Mouse (Mus musculus): ENCODE measurements around the gene Rnf207. TPM values are rescaled to one million over a fixed set of nuclear protein-coding genes. Genes with fewer than 3 reads are reported as not detected.

Rnf207 gene
- total RNA-seq, 2 experiments from 2014 or later, result 10.2 to 17.0 TPM

DNA sequence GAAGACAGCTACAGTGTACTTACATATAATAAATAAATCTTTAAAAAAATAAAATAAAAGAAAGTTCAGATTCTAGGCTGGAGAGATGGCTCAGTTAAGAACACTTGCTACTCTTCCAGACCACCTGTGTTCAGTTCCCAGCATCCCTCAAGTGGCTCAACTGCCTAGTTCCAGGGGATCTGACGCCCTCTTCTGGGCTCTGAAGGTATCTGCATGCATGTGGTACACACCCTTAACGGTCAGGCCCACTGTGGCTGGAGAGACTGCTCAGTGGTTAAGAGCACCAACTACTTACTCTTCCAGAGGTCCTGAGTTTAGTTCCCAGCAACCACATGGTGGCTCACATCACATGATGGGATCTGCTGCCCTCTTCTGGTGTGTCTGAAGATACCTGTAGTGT, 40.9 kb downstream of the Rnf207 start:
- no peak for DNase-seq (ENCODE audit: low spot score in 2 of 2)
- intact Hi-C loops (cut with DNase I), result no loop called here

DNA sequence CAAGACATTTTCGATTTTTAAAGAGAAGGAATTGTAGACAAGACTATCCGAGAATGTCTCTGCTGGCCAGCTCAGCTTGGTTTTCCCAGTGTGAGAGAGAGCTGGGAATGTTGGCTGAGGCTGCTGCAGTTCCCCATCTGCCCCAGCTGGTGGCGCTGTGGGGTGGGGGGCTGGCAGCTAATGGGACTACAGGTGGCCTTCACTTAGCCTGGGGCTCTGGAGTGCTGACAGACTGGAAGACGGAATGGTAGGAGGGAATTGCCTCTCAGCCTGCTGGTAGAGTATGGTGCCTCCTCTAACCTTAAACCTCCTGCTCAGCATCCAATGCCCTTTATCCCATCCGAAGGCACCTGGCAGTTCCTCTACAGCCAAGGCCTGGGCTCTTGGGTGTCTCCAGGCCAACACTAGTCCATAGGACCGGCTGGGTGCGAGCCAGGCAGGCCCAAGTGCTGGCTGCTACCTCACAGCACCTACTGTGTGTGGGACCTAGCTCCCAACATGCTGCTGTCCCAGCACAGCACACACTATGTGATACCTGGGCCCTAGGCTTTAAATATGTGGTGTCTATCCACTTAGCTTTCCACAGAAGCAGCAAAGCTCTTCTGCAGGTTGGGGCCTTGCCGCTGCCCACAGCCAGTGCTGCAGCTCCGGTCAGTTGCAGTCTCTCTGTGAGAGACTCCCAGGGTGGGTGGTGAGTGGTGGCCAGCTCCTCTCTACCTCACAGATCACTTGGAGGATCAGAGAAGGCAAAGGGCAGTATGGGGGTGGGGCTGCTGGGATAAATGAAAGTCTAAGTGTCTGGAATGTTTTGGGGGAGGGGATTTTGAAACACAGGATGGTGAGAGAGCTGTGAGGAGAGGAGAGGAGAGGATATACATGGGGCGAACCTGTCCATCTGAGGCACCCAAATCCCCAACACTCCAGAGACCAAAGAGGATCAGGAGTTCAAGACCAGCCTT, 42.1 kb downstream of the Rnf207 start:
- no peak for DNase-seq (ENCODE audit: low spot score in 2 of 2)
- intact Hi-C loops (cut with DNase I), result no loop called here

GRCm38 (mm10) chr4:152274681-152275131, 44.1 kb downstream of the Rnf207 start:
- intact Hi-C loops (cut with DNase I), result no loop called here
- no peak for DNase-seq (ENCODE audit: low spot score in 2 of 2)

- DNase-seq (ENCODE audit: low spot score in 2 of 2), result peak; percentile 48 to 72
- intact Hi-C loops (cut with DNase I), result no loop called here
Measured at GRCm38 (mm10) chr4:152273621-152274236, 45.1 kb downstream of the Rnf207 start, which contains the start of gene Gpr153. TSS of gene Gpr153 (plus strand) at chr4:152274232.

DNA sequence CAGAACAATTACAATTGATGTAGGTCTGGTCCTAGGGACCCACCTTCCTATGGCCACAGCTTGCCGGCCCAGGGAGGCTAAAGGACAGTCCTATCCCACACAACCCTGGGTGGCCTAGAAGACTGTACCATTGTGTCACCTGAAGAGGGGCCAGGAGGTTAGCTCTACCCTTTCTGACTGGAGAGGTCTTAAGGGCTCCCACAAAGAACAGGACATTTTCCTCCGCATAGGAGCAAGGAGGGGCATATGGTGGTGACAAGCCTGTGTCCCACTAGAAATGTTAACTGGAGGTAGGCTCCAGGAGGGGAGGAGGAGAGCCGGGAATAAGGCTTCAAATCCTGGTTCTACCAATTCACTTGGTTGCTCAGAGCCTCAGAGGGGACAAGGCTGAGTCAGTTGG, 45.6 kb downstream of the Rnf207 start:
- intact Hi-C loops (cut with DNase I), result no loop called here
- DNase-seq (ENCODE audit: low spot score in 2 of 2), result no peak

DNA sequence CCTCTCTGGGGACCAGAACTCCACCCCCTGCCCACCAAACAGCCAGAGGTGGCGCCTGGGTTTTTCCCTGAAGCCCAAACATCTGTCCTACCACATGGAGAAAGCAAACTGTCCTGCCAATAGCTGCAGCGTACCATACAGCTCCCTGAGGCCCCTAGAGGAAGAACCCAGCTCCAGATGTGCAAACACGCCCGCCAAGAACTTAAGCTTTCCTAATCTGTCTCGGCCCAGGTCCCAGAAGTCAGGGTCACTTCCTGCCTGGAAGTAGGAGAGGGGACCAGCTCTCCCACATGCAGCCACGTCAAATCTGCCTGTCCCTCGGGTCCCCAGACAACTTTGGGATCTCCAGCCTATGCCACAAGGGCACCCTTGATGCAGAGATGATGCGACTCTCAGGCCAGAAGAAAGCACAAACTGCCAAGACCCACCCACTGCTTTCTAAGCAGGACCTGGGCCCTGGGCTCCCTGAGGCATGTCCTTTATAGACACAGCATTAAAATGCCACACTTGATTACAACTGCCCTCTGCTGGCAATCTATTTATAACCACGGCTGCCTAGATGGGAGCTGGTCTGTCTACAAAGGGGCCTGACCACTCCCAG, 46.2 kb downstream of the Rnf207 start:
- intact Hi-C loops (cut with DNase I), result no loop called here
- no peak for DNase-seq (ENCODE audit: low spot score in 2 of 2)

DNA sequence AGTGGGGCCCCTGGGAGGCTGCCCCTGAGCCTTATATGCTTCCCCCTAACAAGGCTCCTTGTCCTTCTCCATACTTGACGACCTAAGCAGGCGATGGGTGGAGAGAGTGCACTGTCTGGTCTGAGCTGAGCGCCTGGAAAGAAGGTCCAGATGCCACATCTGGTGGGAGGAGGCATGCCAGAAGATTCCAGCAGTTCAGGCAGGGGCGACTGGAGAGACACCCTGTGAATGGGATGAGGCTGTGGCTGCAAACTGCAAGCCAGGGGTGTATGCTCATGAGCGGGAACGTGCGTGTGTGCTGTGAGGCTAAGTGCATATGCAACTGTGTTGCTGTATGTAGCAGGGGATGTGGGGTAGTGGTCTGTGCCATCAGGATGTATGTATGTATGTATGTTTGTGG, 46.8 kb downstream of the Rnf207 start:
- intact Hi-C loops (cut with DNase I), result no loop called here
- no peak for DNase-seq (ENCODE audit: low spot score in 2 of 2)

GRCm38 (mm10) chr4:152271334-152271733, 47.5 kb downstream of the Rnf207 start:
- intact Hi-C loops (cut with DNase I), result no loop called here
- no peak for DNase-seq (ENCODE audit: low spot score in 2 of 2)

DNA sequence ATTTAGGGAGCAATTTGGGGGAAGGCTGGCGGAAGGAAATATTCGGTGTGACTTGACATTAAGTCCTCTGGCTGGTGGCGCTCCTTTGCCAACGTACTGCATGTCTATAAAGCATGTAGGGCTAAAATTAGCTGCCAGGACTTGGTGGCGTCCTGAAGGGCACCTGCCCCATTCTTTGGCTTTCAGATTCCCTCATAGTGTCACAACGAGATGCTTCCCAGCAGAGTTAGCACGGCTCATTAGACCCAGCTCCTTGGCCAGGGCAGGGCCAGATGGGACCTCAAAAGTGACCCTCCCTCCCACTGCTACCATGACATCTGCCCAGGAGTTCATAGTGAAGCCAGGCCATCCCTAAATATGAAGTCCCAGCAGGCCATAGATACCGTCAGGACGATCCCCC, 48.2 kb downstream of the Rnf207 start:
- no peak for DNase-seq (ENCODE audit: low spot score in 2 of 2)
- intact Hi-C loops (cut with DNase I), result no loop called here

DNA sequence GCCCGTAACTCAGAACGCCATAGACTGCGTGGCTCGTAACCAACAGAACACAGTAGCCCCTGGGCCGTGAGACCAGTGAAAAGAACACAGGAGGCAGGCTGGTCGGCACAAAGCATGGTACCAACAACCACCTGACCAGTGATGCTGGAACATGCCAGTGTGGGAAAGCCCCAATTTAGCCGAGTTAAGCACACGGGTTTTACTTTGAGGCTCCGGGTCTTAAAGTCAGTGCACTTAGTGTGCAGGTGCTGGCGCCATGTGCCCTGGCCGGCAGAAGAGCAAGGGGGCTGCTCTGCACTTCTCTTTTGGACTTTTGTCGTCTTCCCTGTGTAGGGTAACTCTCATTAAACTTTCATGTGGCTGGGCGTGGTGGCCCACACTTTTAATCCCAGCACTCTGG, 48.8 kb downstream of the Rnf207 start:
- intact Hi-C loops (cut with DNase I), result no loop called here

DNA sequence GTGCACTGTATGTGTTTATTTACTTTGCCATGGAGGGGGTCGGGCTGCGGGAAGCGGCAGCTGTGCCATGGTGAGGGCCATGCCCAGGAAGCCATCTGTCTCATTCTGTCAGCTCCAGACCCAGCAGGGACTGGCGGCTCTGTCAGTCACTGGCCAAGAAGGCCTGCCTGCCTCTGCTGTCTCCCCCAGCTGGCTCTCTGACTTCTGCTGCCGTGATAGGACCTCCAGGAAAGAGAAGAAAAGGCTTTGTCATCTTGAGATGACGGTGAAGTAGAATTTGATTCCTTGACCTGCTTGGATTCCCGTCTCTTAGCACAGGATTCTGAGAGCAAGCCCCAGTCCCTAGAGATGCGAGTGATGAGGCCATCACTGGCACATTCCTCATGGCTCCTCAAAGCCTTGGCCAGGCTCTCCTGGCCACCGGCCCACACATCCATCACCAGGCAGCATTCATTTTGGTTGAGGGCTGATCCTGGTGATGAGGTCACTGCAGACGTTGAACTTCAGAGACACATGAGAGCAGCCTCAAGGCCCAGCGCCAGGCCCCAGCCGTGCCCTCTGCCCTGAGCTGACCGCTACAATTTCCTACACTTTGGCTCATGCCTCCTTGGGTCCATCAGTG, 50.9 kb downstream of the Rnf207 start:
- no peak for DNase-seq (ENCODE audit: low spot score in 2 of 2)
- intact Hi-C loops (cut with DNase I), result no loop called here

More for the DNA sequence above, 48.8 kb downstream of the Rnf207 start:
- DNase-seq (ENCODE audit: low spot score in 2 of 2), result no peak

- peak; percentile 62 to 64 for DNase-seq (ENCODE audit: low spot score in 2 of 2)
- intact Hi-C loops (cut with DNase I), result no loop called here
Measured at GRCm38 (mm10) chr4:152266236-152266895, 52.4 kb downstream of the Rnf207 start.

GRCm38 (mm10) chr4:152265791-152266190, 53.0 kb downstream of the Rnf207 start:
- no peak for DNase-seq (ENCODE audit: low spot score in 2 of 2)
- intact Hi-C loops (cut with DNase I), result no loop called here

DNA sequence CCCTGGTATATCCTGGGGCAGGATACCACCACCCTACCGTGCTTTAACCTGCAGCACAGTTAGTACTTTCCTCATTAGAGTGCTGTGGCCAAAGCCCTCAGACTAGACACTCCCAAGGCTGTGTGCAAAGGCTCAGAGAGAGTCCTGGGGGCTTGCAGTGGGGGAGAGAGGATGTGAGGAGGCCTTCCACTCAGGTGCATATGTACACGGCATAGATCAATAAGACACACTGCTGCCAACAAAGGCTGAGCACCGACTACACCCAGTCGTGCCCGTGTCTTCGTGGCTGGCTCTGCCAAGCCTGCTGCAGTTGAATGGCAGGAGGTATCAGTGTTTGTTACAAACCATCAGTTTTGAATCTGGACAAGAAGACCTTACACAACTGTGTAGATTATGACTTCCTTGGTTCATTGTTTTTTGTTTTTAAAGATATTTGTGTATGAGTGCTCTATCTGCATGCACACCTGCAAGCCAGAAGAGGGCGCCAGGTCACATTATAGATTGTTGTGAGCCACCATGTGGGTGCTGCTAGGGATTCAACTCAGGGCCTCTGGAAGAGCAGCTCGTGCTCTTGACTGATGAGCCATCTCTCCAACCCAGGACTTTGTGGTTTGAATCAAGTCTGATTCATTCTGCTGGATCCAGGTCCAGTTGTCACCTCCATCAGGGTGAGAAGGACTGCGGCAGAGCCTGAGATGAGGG, 53.8 kb downstream of the Rnf207 start:
- intact Hi-C loops (cut with DNase I), result no loop called here
- DNase-seq (ENCODE audit: low spot score in 2 of 2), result no peak

DNA sequence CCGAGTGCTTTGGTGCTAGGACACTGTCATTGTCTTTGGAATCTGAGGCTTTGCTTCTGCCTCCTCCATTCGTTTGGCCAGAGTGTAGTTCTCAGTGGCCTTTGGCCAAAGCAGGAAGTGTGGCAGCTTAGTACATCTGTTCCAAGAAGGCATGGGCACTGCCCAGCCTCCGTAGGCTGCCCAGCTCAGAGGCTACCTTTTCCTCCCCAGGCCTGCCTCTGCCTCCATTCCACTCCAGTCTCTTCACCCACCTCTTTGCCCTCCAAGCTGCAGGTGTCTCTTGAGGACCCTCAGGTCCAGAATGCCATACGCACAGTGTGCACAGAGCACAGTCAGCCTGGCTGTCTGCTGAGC, 54.6 kb downstream of the Rnf207 start:
- intact Hi-C loops (cut with DNase I), result no loop called here

GRCm38 (mm10) chr4:152263512-152264176, 55.1 kb downstream of the Rnf207 start:
- intact Hi-C loops (cut with DNase I), result no loop called here
- DNase-seq (ENCODE audit: low spot score in 2 of 2), result no peak

More for the DNA sequence above, 54.6 kb downstream of the Rnf207 start:
- no peak for DNase-seq (ENCODE audit: low spot score in 2 of 2)

GRCm38 (mm10) chr4:152263089-152263488, 55.7 kb downstream of the Rnf207 start:
- intact Hi-C loops (cut with DNase I), result no loop called here
- DNase-seq (ENCODE audit: low spot score in 2 of 2), result no peak

DNA sequence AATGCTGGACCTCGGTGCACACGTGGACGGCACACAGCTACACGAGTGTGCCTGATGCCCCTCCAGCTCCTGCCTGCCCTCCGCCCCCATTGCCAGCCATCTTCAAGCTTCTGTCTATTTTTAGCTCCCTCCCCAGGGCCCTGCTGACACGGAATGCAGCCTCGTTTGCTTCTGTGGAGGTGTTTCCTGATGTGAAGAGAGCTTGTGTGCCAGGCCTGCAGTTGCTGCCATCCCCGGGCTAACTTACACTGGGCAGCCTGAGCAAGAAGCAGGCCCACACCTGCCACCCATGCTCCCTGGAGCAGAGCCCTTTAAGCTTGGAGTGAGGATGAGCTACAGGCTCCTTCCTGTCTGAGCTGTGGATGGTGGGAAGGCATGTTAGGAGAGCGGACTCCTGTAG, 56.6 kb downstream of the Rnf207 start:
- no peak for DNase-seq (ENCODE audit: low spot score in 2 of 2)
- intact Hi-C loops (cut with DNase I), result no loop called here
